Mouse (Mus musculus) neural tube, embryonic 15.5 days (tissue): ENCODE measurements around the gene Vps11. TPM values are rescaled to one million over a fixed set of nuclear protein-coding genes. Genes with fewer than 3 reads are reported as not detected.

Source experiments
- ATAC-seq: fragments of 200-750 bp; cut with Nextera tagmentation; 2 replicates; pipeline ENCODE4 v1.8.0; 2017; ENCODE audit warnings: mild to moderate bottlenecking, moderate TSS enrichment, moderate library complexity; ENCODE audit not compliant: low FRiP score
- H3K27ac ChIP-seq: fragments of 300-500 bp; sonication (generic); replicated peaks from 2 replicates; pipeline ENCODE4 v1.5.1; 2015; ENCODE audit warnings: mild to moderate bottlenecking, inconsistent platforms
- H3K27me3 ChIP-seq: fragments of 300-500 bp; sonication (generic); replicated peaks from 2 replicates; pipeline ENCODE4 v1.6.1; 2015; ENCODE audit warnings: inconsistent platforms
- H3K36me3 ChIP-seq: fragments of 300-500 bp; sonication (generic); 2 replicates; pipeline ENCODE4 v1.6.1; 2015; ENCODE audit warnings: inconsistent platforms
- H3K4me1 ChIP-seq: fragments of 300-500 bp; sonication (generic); 2 replicates; pipeline ENCODE4 v1.6.1; 2015; ENCODE audit warnings: inconsistent platforms
- H3K4me2 ChIP-seq: fragments of 300-500 bp; sonication (generic); 2 replicates; pipeline ENCODE4 v1.6.1; 2015; ENCODE audit warnings: inconsistent platforms, mild to moderate bottlenecking, moderate library complexity
- H3K4me3 ChIP-seq: fragments of 300-500 bp; sonication (generic); replicated peaks from 2 replicates; pipeline ENCODE4 v1.5.1; 2015; ENCODE audit warnings: mild to moderate bottlenecking, inconsistent platforms
- H3K9ac ChIP-seq: fragments of 300-500 bp; sonication (generic); replicated peaks from 2 replicates; pipeline ENCODE4 v1.6.1; 2015; ENCODE audit warnings: mild to moderate bottlenecking, inconsistent platforms
- H3K9me3 ChIP-seq: fragments of 300-500 bp; sonication (generic); replicated peaks from 2 replicates; pipeline ENCODE4 v1.6.1; 2016; ENCODE audit warnings: inconsistent platforms
- WGBS: fragments of 180-500 bp; shearing (Covaris S2); methylation state at CpG from one replicate; pipeline ENCODE4 v1.1.7; 2015; ENCODE audit warnings: mixed read lengths; 5-methylcytosine and 5-hydroxymethylcytosine counted together
- polyA plus RNA-seq: library from polyadenylated mRNA; unstranded; fragments of >200 nt; fragmentation: Nextera tagmentation; extraction: Ambion mirVana; gene quantifications from 2 replicates; pipeline ENCODE4 v1.2.1, GENCODE M21; 2015

Gene Vps11
- polyA plus RNA-seq, 1 experiment from 2014 or later, result 40.8 TPM

GRCm38 (mm10) chr9:44319887-44320798, 41.3 kb downstream of the Vps11 start, which contains the start of gene C2cd2l:
C2cd2l (minus strand) TSS chr9:44320285.
- Histone ChIP-seq H3K4me2 (peak within 1 kb of the TSS; percentile 90), H3K4me3 (peak within 1 kb of the TSS; percentile 66), H3K36me3 (peaks cover 13% of the 10 kb centered on the region), H3K27me3 (no peaks in the 10 kb centered on the region), H3K9me3 (no peaks in the 10 kb centered on the region), H3K9ac (peak within 1 kb of the TSS; percentile 78), H3K27ac (peak within 1 kb of the TSS; percentile 80), H3K4me1 (peaks cover 38% of the 10 kb centered on the region)
- ATAC-seq, result peak; percentile 98
- WGBS, result under 1% methylated on average over 61 of the region's 67 CpGs

DNA sequence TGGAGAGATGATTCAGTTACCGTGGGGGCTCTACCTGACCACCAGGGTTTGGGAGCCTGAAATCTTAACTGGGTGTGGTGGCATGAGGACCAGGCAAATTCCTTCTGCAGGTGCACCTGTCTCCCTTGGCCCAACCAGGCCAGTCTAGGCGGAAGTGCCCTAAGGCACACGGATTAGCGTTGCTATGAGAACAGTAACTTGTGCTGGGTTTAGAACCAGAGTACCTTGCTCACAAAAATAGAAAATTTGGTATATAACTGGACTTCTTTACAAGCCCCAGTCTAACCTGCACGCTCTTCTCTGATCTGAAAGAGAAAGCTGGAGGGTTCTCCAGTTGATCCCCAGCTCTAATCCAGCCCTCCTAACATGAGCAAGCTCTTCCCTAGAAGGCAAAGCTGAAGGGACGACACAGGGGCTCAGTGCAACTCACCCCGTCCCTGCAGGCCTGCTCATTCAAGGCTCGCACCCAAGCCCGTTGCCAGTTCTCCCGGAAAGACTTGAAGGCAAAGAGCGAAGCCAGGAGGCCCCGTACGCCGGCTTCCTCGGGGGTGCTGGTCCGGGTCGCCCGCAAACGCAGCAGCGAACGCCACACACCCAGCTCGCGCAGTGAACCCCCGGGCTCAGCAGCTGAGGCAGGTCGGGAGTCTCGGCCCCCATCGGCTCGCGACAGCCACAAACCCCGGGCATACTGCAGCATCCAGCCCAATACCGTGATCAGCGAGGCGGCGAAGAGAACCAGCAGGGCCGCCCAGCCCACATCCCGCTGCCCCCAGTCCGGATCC, 42.2 kb downstream of the Vps11 start:
- 2% methylated on average over 37 of the region's 37 CpGs for WGBS
- no peaks in the 10 kb centered on the region for H3K9me3 ChIP-seq
- H3K27me3 ChIP-seq, result no peaks in the 10 kb centered on the region
- peak overlapping the region; percentile 90 for H3K4me2 ChIP-seq
- H3K4me1 ChIP-seq, result peaks cover 35% of the 10 kb centered on the region
- H3K4me3 ChIP-seq, result peak overlapping the region; percentile 66
- peak overlapping the region; percentile 75 for H3K27ac ChIP-seq
- H3K36me3 ChIP-seq, result peaks cover 21% of the 10 kb centered on the region
- peak; percentile 22 for ATAC-seq
- H3K9ac ChIP-seq, result peak overlapping the region; percentile 78

DNA sequence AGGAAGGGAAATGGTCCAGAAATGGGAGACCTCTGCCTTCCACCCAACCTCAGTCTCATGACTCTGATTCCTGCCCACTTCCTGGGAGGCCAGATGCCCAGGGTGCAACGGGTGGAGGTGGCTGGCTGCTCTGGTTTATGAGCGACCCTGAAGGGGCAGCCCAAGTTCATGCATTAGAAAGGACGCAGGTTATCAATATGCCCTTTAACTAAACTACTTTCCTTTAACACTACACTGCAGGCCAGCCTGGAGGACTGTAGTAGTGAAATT, 42.7 kb downstream of the Vps11 start:
- Histone ChIP-seq H3K9me3 (no peaks in the 10 kb centered on the region), H3K4me2 (peak overlapping the region; percentile 90), H3K27me3 (no peaks in the 10 kb centered on the region), H3K27ac (no peak overlapping the region), H3K4me3 (peak overlapping the region; percentile 66), H3K36me3 (peaks cover 27% of the 10 kb centered on the region), H3K4me1 (peaks cover 35% of the 10 kb centered on the region), H3K9ac (peak overlapping the region; percentile 78)
- 34% methylated on average over 3 of the region's 3 CpGs for WGBS
- no peak for ATAC-seq

DNA sequence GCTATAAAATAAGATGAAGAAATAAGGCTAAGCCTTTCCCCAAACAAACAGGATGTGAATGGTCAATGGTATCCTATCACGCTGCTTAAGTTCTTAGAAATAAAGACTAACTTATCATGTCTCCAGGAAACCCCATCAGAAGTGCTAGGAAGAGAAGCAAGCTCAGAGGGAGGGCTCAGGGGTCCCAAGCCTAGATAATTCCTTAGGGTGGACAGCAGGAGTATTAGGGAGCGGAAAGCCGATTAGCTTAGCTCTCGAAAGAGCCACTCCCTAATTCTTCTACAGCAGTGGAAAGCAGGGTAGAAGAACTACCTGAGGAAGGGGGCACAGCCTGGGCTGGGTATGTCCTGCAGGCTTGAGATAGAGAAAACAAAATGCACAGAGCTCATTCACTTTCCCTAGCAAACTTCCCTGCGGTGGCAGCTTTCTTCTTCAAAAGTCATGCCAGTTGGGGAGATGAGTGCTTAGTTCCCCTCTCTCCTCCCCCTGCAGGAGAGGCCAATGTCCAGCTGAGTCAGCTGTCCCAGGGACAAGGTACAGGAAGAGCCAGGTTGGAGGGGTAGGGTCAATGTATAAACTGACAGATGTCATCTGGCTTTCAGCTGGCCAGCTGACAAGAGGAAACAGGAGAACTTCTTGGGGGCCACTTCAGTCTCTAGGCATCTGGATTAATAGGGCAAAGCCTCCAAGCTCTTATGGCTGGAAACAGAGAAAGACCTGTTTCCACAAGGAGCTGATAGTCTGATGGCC, 43.2 kb downstream of the Vps11 start:
- Histone ChIP-seq H3K9ac (peak overlapping the region; percentile 78), H3K4me2 (peak overlapping the region; percentile 90), H3K27ac (no peak overlapping the region), H3K4me3 (peak overlapping the region; percentile 66), H3K27me3 (no peaks in the 10 kb centered on the region), H3K36me3 (peaks cover 32% of the 10 kb centered on the region), H3K9me3 (no peaks in the 10 kb centered on the region), H3K4me1 (peaks cover 35% of the 10 kb centered on the region)
- ATAC-seq, result no peak
- WGBS, result 73% methylated on average over 5 of the region's 5 CpGs

- Histone ChIP-seq H3K9ac (0 out of 2 replicates have a peak overlapping the region, but pooled peaks have one; percentile 78), H3K4me2 (peak overlapping the region; percentile 90), H3K4me3 (no peak overlapping the region), H3K9me3 (no peaks in the 10 kb centered on the region), H3K27ac (no peak overlapping the region), H3K4me1 (peaks cover 35% of the 10 kb centered on the region), H3K27me3 (no peaks in the 10 kb centered on the region), H3K36me3 (peaks cover 38% of the 10 kb centered on the region)
- no peak for ATAC-seq
- WGBS, result 75% methylated on average over 4 of the region's 4 CpGs
Observed at GRCm38 (mm10) chr9:44317452-44317851, 44.0 kb downstream of the Vps11 start.

GRCm38 (mm10) chr9:44314910-44315309, 46.6 kb downstream of the Vps11 start:
- 94% methylated on average over 18 of the region's 18 CpGs for WGBS
- no peak for ATAC-seq
- Histone ChIP-seq H3K27ac (no peak overlapping the region), H3K36me3 (peaks cover 48% of the 10 kb centered on the region), H3K4me2 (no peak overlapping the region), H3K4me3 (no peak overlapping the region), H3K9me3 (no peaks in the 10 kb centered on the region), H3K27me3 (no peaks in the 10 kb centered on the region), H3K9ac (no peak overlapping the region), H3K4me1 (peaks cover 28% of the 10 kb centered on the region)

- Histone ChIP-seq H3K27ac (no peak overlapping the region), H3K4me2 (no peak overlapping the region), H3K36me3 (peaks cover 48% of the 10 kb centered on the region), H3K9ac (no peak overlapping the region), H3K4me1 (peaks cover 24% of the 10 kb centered on the region), H3K9me3 (no peaks in the 10 kb centered on the region), H3K27me3 (no peaks in the 10 kb centered on the region), H3K4me3 (no peak overlapping the region)
- WGBS, result 80% methylated on average over 4 of the region's 4 CpGs
- no peak for ATAC-seq
Observed at GRCm38 (mm10) chr9:44314257-44314547, 47.3 kb downstream of the Vps11 start.

DNA sequence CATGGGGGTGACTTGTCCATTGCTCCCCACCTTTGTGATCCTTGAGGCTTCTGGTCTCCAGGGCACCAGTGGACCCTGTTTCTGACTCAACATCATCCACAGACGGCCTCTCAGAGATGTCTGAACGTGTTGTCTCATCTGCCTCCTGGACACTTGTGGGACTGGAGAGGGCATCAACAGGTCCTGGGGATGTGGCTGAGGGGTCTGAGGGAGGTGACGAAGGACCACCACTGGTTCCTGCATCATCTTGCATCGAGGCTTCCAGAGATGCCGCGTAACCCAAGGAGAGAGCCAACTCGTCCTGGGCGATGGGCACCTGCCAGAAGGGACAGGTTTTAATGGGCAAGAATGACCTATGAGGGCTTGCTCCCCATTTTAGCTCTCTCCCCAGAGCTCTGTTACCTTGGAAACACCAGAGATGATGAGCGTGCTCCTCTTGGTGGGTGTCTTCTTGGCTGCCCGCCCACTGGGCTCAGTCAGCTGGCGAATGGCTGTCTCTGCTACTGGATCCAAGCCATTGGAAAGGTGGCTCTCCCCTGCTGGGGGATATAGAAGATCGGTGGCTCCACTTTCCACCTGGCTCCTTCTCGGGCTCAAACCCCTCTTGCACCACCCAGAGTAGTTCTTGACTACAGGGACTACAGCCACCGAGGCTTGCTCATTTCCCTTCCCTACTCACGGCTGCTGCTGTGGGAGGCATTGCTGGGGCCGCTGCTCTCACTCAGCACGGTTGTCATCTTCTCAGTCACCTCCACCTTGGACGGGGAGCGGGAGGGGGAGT, 47.8 kb downstream of the Vps11 start:
- Histone ChIP-seq H3K4me1 (peaks cover 18% of the 10 kb centered on the region), H3K9me3 (no peaks in the 10 kb centered on the region), H3K4me3 (no peak overlapping the region), H3K4me2 (no peak overlapping the region), H3K27ac (no peak overlapping the region), H3K36me3 (peaks cover 48% of the 10 kb centered on the region), H3K27me3 (no peaks in the 10 kb centered on the region), H3K9ac (no peak overlapping the region)
- ATAC-seq, result no peak
- 77% methylated on average over 19 of the region's 19 CpGs for WGBS

GRCm38 (mm10) chr9:44311136-44312134, 50.0 kb downstream of the Vps11 start:
- 11% methylated on average over 27 of the region's 27 CpGs for WGBS
- H3K36me3 ChIP-seq, result peaks cover 48% of the 10 kb centered on the region
- peak overlapping the region; percentile 51; the same call in 1 of the 2 replicates for H3K27ac ChIP-seq
- H3K4me2 ChIP-seq, result no peak overlapping the region
- H3K27me3 ChIP-seq, result no peaks in the 10 kb centered on the region
- no peak overlapping the region for H3K4me3 ChIP-seq
- ATAC-seq, result no peak
- H3K4me1 ChIP-seq, result no peaks in the 10 kb centered on the region
- H3K9me3 ChIP-seq, result no peaks in the 10 kb centered on the region
- no peak overlapping the region for H3K9ac ChIP-seq

DNA sequence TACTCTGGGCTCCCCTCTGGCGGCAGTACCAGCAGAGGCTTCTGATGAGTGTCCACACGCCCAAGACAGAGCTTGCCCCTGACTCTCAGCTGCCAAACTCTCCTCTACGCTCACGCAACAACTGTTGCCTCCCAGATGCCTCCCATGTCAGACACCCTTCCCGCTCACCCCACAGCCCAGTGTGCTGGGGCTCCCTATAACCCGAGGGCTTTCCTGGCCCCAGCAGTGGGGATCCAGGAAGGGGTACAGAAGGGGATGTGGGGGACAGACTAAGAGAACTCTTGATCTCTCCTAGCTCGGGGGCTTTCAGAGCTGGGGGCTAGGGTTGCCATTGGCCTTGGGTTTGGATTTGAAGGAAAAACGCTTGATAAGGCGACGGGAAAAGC, 50.7 kb downstream of the Vps11 start:
- Histone ChIP-seq H3K9ac (no peak overlapping the region), H3K27me3 (no peaks in the 10 kb centered on the region), H3K36me3 (peaks cover 41% of the 10 kb centered on the region), H3K9me3 (no peaks in the 10 kb centered on the region), H3K27ac (no peak overlapping the region), H3K4me2 (no peak overlapping the region), H3K4me1 (no peaks in the 10 kb centered on the region), H3K4me3 (no peak overlapping the region)
- ATAC-seq, result no peak
- WGBS, result 39% methylated on average over 10 of the region's 10 CpGs
